ENCODE assay signal across 25 mouse cellular contexts in genomic region chr8:123846509-123846908, GRCm38 (mm10). TPM values are rescaled to one million over a fixed set of nuclear protein-coding genes. Genes with fewer than 3 reads are reported as not detected.
DNase-seq lines count a peak whose midpoint lies in the region; TF ChIP-seq lines count a peak whose summit lies in the region.
"Had no signal": no experiment of that assay in that cellular context is flagged by ENCODE, and none has a peak within 500 bp of the region (broad histone marks: within the 10 kb centered on the region; RNA-seq: fewer than 3 reads in every experiment).

No protein-coding gene starts in this region.

- TF ChIP-seq POLR2A in embryonic fibroblast, embryonic 13.5 days (IDR thresholded peaks at IDR 0.05; ENCODE audit: low read depth, low read length): peak; percentile 19; the same call in 1 of the 2 replicates

- H3K9me3 ChIP-seq in E14TG2a.4 (ENCODE audit: low read length): no peaks in the 10 kb centered on the region
- H3K9me3 ChIP-seq: embryonic facial prominence, embryonic 13.5 days; forebrain, embryonic 15.5 days; heart, embryonic 13.5 days; limb, embryonic 15.5 days; lung, embryonic 15.5 days; megakaryocyte, embryonic 14.5 days had no signal

- no peak overlapping the region for H3K4me3 ChIP-seq in left cerebral cortex, adult 2 months
- 0 out of 2 replicates have a peak overlapping the region, but pooled peaks have one; percentile 23 for H3K4me3 ChIP-seq in E14TG2a.4 (replicated peaks; ENCODE audit: low read length)
- H3K4me3 ChIP-seq in embryonic fibroblast, embryonic 13.5 days (ENCODE audit: insufficient read depth, low read length): no peak overlapping the region
- H3K4me3 ChIP-seq: embryonic facial prominence, embryonic 13.5 days; forebrain, embryonic 15.5 days; heart, adult 2 months; heart, embryonic 13.5 days; limb, embryonic 15.5 days; lung, embryonic 15.5 days; megakaryocyte, embryonic 14.5 days had no signal

- peak overlapping the region; percentile 70 for H3K27ac ChIP-seq in left cerebral cortex, adult 2 months
- H3K27ac ChIP-seq in embryonic fibroblast, embryonic 13.5 days (ENCODE audit: insufficient read depth, low read length): no peak overlapping the region
- H3K27ac ChIP-seq: embryonic facial prominence, embryonic 13.5 days; forebrain, embryonic 15.5 days; heart, adult 2 months; heart, embryonic 13.5 days; hindbrain, postnatal 0 days; limb, embryonic 15.5 days; liver, embryonic 14.5 days; lung, embryonic 15.5 days had no signal

- H3K27me3 ChIP-seq in E14TG2a.4 (ENCODE audit: insufficient read depth, low read length): no peaks in the 10 kb centered on the region
- H3K27me3 ChIP-seq: embryonic facial prominence, embryonic 13.5 days; forebrain, embryonic 15.5 days; heart, embryonic 13.5 days; limb, embryonic 15.5 days; lung, embryonic 15.5 days had no signal

- peaks cover 62% of the 10 kb centered on the region for H3K4me1 ChIP-seq in E14TG2a.4 (replicated peaks; ENCODE audit: low read depth, low read length)
- 0 out of 2 replicates have a peak, but pooled peaks cover 3% of the 10 kb centered on the region for H3K4me1 ChIP-seq in embryonic fibroblast, embryonic 13.5 days (ENCODE audit: control insufficient read depth, insufficient read depth, low read length)
- H3K4me1 ChIP-seq: embryonic facial prominence, embryonic 13.5 days; heart, embryonic 13.5 days; limb, embryonic 15.5 days; lung, embryonic 15.5 days had no signal

- no peak for TF ChIP-seq CTCF in left cerebral cortex, adult 2 months (IDR thresholded peaks at IDR 0.05)
- TF ChIP-seq CTCF in E14TG2a.4 (conservative IDR thresholded peaks at IDR 0.05; ENCODE audit: low read length): no peak
- TF ChIP-seq CTCF in embryonic fibroblast, embryonic 13.5 days (IDR thresholded peaks at IDR 0.05; ENCODE audit: borderline replicate concordance, insufficient read depth, low read length): no peak

- intact Hi-C loops in left cerebral cortex, adult 2 months (cut with DNase I): loop anchor here (2.0 kb wide), 1 partner anchor 38 kb away; no protein-coding TSS in a partner anchor
- intact Hi-C loops in left cerebral cortex, postnatal 10 days (cut with DNase I): no loop called here

- peak; percentile 36 to 44 for DNase-seq in cerebellum, postnatal 25 days
- no peak for DNase-seq in cerebellum, adult 11 months
- peak; percentile 53 to 65 for DNase-seq in left cerebral cortex, adult 2 months (ENCODE audit: extremely low spot score in 1 of 2, low spot score in 2 of 2)
- no peak for DNase-seq in left cerebral cortex, postnatal 10 days (ENCODE audit: extremely low spot score in 1 of 2, low spot score in 2 of 2)
- DNase-seq in spleen, postnatal 36 days (ENCODE audit: low spot score in 2 of 2): no peak
- no peak for DNase-seq in urinary bladder, postnatal 25 days (ENCODE audit: low spot score)
- DNase-seq: adrenal gland, postnatal 14 days; embryo, embryonic 11 days; gastrocnemius, postnatal 25 days; heart, adult 2 months; heart, postnatal 14 days; kidney, postnatal 25 days; lung, postnatal 36 days; midbrain, embryonic 14.5 days; thymus, postnatal 14 days had no signal

- H3K36me3 ChIP-seq in E14TG2a.4 (ENCODE audit: insufficient read depth, low read length): peaks cover 18% of the 10 kb centered on the region
- H3K36me3 ChIP-seq: embryonic facial prominence, embryonic 13.5 days; lung, embryonic 15.5 days had no signal

RNA-seq across cellular contexts. Expression of gene Ccsap, which starts 13.5 kb away (rescaled TPM):
- total RNA-seq in left cerebral cortex, adult 2 months (2021): 10 to 100 TPM; 65.9 to 75.4 TPM
- 10 to 100 TPM; 54.9 to 57.0 TPM for total RNA-seq in left cerebral cortex, postnatal 10 days (2021)
- polyA plus RNA-seq in embryonic fibroblast, embryonic 13.5 days (2011; ENCODE audit: insufficient read length, low read depth, missing spikeins): 2.9 and 4.4 TPM in 2 replicates

RNA-seq across cellular contexts. Expression of gene Rab4a, which starts 40.7 kb away (rescaled TPM):
- total RNA-seq in left cerebral cortex, adult 2 months (2021): 10 to 100 TPM; 39.8 to 48.9 TPM
- total RNA-seq in left cerebral cortex, postnatal 10 days (2021): 10 to 100 TPM; 61.3 to 63.1 TPM
- polyA plus RNA-seq in embryonic fibroblast, embryonic 13.5 days (2011; ENCODE audit: insufficient read length, low read depth, missing spikeins): 22.0 and 26.1 TPM in 2 replicates

RNA-seq across cellular contexts. Expression of gene Acta1, which starts 48.0 kb away (rescaled TPM):
- total RNA-seq in left cerebral cortex, adult 2 months (2021): 10 to 100 TPM; 11.1 to 12.2 TPM
- total RNA-seq in left cerebral cortex, postnatal 10 days (2021): 1 to 10 TPM; 7.1 to 8.7 TPM
- 25.9 and 159 TPM in 2 replicates for polyA plus RNA-seq in embryonic fibroblast, embryonic 13.5 days (2011; ENCODE audit: insufficient read length, low read depth, missing spikeins)

Comparison
In these comparisons a context has a peak if more than half of its experiments do, and no peak if none do; other contexts are left out.
1. DNase-seq: peak in cerebellum, postnatal 25 days (2 of 2) and left cerebral cortex, adult 2 months (2 of 2); none in cerebellum, adult 11 months (single experiment), left cerebral cortex, postnatal 10 days (0 of 2), spleen, postnatal 36 days (0 of 2) and urinary bladder, postnatal 25 days (single experiment).